ENCODE assay signal across 8 mouse cellular contexts in genomic region chr17:33817184-33817968, GRCm38 (mm10). TPM values are rescaled to one million over a fixed set of nuclear protein-coding genes. Genes with fewer than 3 reads are reported as not detected.
A peak's percentile ranks its signal among the peaks of the same experiment; 100 is the strongest.
DNase-seq lines count a peak whose midpoint lies in the region; ATAC-seq lines count a peak whose summit lies in the region.

No protein-coding gene starts in this region.

- H3K36me3 ChIP-seq in hindbrain, embryonic 12.5 days, result peaks cover 37% of the 10 kb centered on the region

- peak overlapping the region; percentile 89 for H3K27ac ChIP-seq in hindbrain, embryonic 12.5 days

- peaks cover 21% of the 10 kb centered on the region for H3K4me1 ChIP-seq in hindbrain, embryonic 12.5 days

- under 1% methylated on average over 86 of the region's 89 CpGs for WGBS in hindbrain, embryonic 12.5 days

- H3K4me2 ChIP-seq in hindbrain, embryonic 12.5 days (replicated peaks), result peak overlapping the region; percentile 87

- peak; percentile 97 for ATAC-seq in hindbrain, embryonic 12.5 days (ENCODE audit: low FRiP score)

- H3K4me3 ChIP-seq in hindbrain, embryonic 12.5 days, result peak overlapping the region; percentile 56

- peak overlapping the region; percentile 80 for H3K9ac ChIP-seq in hindbrain, embryonic 12.5 days

- no peaks in the 10 kb centered on the region for H3K9me3 ChIP-seq in hindbrain, embryonic 12.5 days (replicated peaks)

- no peaks in the 10 kb centered on the region for H3K27me3 ChIP-seq in hindbrain, embryonic 12.5 days

- peak; percentile 98 for DNase-seq in Muller cell, postnatal 12 days (ENCODE audit: inconsistent ontology term)
- peak; percentile 96 for DNase-seq in cerebellum, adult 9-11 months
- peak; percentile 81 to 88 for DNase-seq in frontal cortex, adult 2 months (ENCODE audit: extremely low spot score in 1 of 2, low spot score in 1 of 2)
- DNase-seq in layer of hippocampus, postnatal 14 days (ENCODE audit: low spot score in 2 of 2), result peak; percentile 83 to 93
- DNase-seq in lung, postnatal 14 days, result peak; percentile 88
- peak; percentile 86 for DNase-seq in retina, adult 2 months (ENCODE audit: low read depth, low spot score)
- DNase-seq in thymus, postnatal 36 days, result peak; percentile 81 to 89

RNA-seq across cellular contexts. Expression of gene Rps28, which starts 7.0 kb away (rescaled TPM):
- polyA plus RNA-seq in frontal cortex, adult 2 months (2012; rRNA removed), result 683 and 811 TPM in 2 replicates
- polyA plus RNA-seq in hindbrain, embryonic 12.5 days (2016; fragmentation: Nextera tagmentation; extraction: Ambion mirVana), result 532 and 694 TPM in 2 replicates
- 100 to 1,000 TPM; 776 to 830 TPM for total RNA-seq in layer of hippocampus, postnatal 14 days (2021)

RNA-seq across cellular contexts. Expression of gene Ndufa7, which starts 7.0 kb away (rescaled TPM):
- polyA plus RNA-seq in frontal cortex, adult 2 months (2012; rRNA removed), result 316 and 318 TPM in 2 replicates
- 375 and 435 TPM in 2 replicates for polyA plus RNA-seq in hindbrain, embryonic 12.5 days (2016; fragmentation: Nextera tagmentation; extraction: Ambion mirVana)
- 100 to 1,000 TPM; 209 to 232 TPM for total RNA-seq in layer of hippocampus, postnatal 14 days (2021)

RNA-seq across cellular contexts. Expression of gene Kank3, which starts 7.1 kb away (rescaled TPM):
- polyA plus RNA-seq in frontal cortex, adult 2 months (2012; rRNA removed), result 171 and 180 TPM in 2 replicates
- polyA plus RNA-seq in hindbrain, embryonic 12.5 days (2016; fragmentation: Nextera tagmentation; extraction: Ambion mirVana), result 30.8 and 31.4 TPM in 2 replicates
- 10 to 100 TPM; 45.2 to 48.1 TPM for total RNA-seq in layer of hippocampus, postnatal 14 days (2021)

RNA-seq across cellular contexts. Expression of gene Cd320, which starts 25.5 kb away (rescaled TPM):
- 30.1 and 31.8 TPM in 2 replicates for polyA plus RNA-seq in frontal cortex, adult 2 months (2012; rRNA removed)
- 54.6 and 59.4 TPM in 2 replicates for polyA plus RNA-seq in hindbrain, embryonic 12.5 days (2016; fragmentation: Nextera tagmentation; extraction: Ambion mirVana)
- total RNA-seq in layer of hippocampus, postnatal 14 days (2021), result 10 to 100 TPM; 25.9 to 28.8 TPM

RNA-seq across cellular contexts. Expression of gene Angptl4, which starts 35.7 kb away (rescaled TPM):
- polyA plus RNA-seq in frontal cortex, adult 2 months (2012; rRNA removed), result 4.2 and 4.4 TPM in 2 replicates
- 25.6 and 26.8 TPM in 2 replicates for polyA plus RNA-seq in hindbrain, embryonic 12.5 days (2016; fragmentation: Nextera tagmentation; extraction: Ambion mirVana)
- total RNA-seq in layer of hippocampus, postnatal 14 days (2021), result 1 to 10 TPM; 4.8 to 5.8 TPM

Comparison
In these comparisons a context has a peak if more than half of its experiments do, and no peak if none do; other contexts are left out.
1. Peak in every context shown above with its lines: DNase-seq, ATAC-seq, H3K4me3 ChIP-seq and H3K27ac ChIP-seq.